Mouse (Mus musculus) liver, embryonic 14.5 days (tissue): Measurements from ENCODE around the gene Scn8a.

Experiments
- CTCF ChIP-seq: IDR thresholded peaks from 2 replicates; pipeline ENCODE4 v1.5.1; 2016; ENCODE audit warnings: antibody characterized with exemption, low read depth, control low read depth
- EP300 ChIP-seq: IDR thresholded peaks from 2 replicates; pipeline ENCODE4 v1.6.1; 2016; ENCODE audit warnings: antibody characterized with exemption, low read depth

GRCm38 (mm10) chr15:100971443-100971842, 101.8 kb downstream of the Scn8a start:
- TF ChIP-seq CTCF (no peak), EP300 (no peak)
